Mouse (Mus musculus) lung, postnatal 0 days (tissue): ENCODE data around the gene Ccdc163. TPM values are rescaled to one million over a fixed set of nuclear protein-coding genes. Genes with fewer than 3 reads are reported as not detected.

ENCODE experiments used
- ATAC-seq: fragments of 200-750 bp; cut with Nextera tagmentation; 2 replicates; pipeline ENCODE4 v1.8.0; 2017; ENCODE audit warnings: moderate library complexity
- DNase-seq: peaks from one replicate; pipeline ENCODE4 v3.0.0-alpha.2; 2016; ENCODE audit warnings: low spot score
- H3K27ac ChIP-seq: fragments of 300-500 bp; sonication (generic); 2 replicates; pipeline ENCODE4 v1.5.1; 2014; ENCODE audit warnings: antibody characterized with exemption, mild to moderate bottlenecking, low read length, mixed read lengths
- H3K27me3 ChIP-seq: fragments of 300-500 bp; sonication (generic); replicated peaks from 2 replicates; pipeline ENCODE4 v1.6.1; 2014; ENCODE audit warnings: low read length, mixed read lengths; ENCODE audit not compliant: insufficient read depth
- H3K36me3 ChIP-seq: fragments of 300-500 bp; sonication (generic); 2 replicates; pipeline ENCODE4 v1.6.1; 2014; ENCODE audit warnings: low read length, mixed read lengths; ENCODE audit not compliant: insufficient read depth
- H3K4me1 ChIP-seq: fragments of 300-500 bp; sonication (generic); 2 replicates; pipeline ENCODE4 v1.6.1; 2014; ENCODE audit warnings: antibody characterized with exemption, low read depth, low read length, mixed read lengths; ENCODE audit not compliant: insufficient read depth
- H3K4me2 ChIP-seq: fragments of 300-500 bp; sonication (generic); replicated peaks from 2 replicates; pipeline ENCODE4 v1.6.1; 2014; ENCODE audit warnings: low read depth, mild to moderate bottlenecking, low read length, moderate library complexity, mixed read lengths
- H3K4me3 ChIP-seq: fragments of 300-500 bp; sonication (generic); 2 replicates; pipeline ENCODE4 v1.5.1; 2014; ENCODE audit warnings: low read depth, low read length
- H3K9ac ChIP-seq: fragments of 300-500 bp; sonication (generic); replicated peaks from 2 replicates; pipeline ENCODE4 v1.6.1; 2014; ENCODE audit warnings: low read depth, mild to moderate bottlenecking
- H3K9me3 ChIP-seq: fragments of 300-500 bp; sonication (generic); 2 replicates; pipeline ENCODE4 v1.6.1; 2016; ENCODE audit warnings: low read length, mixed read lengths
- CTCF ChIP-seq: IDR thresholded peaks from 2 replicates; pipeline ENCODE4 v1.5.1; 2016; ENCODE audit warnings: antibody characterized with exemption, mild to moderate bottlenecking
- EP300 ChIP-seq: IDR thresholded peaks from 2 replicates; pipeline ENCODE4 v1.6.1; 2016; ENCODE audit warnings: antibody characterized with exemption, mild to moderate bottlenecking, control low read depth
- WGBS: fragments of 180-500 bp; shearing (Covaris S2); extraction: QIAGEN DNeasy Blood & Tissue Kit; methylation state at CpG from one replicate; pipeline ENCODE4 v1.1.7; 2014; 5-methylcytosine and 5-hydroxymethylcytosine counted together
- polyA plus RNA-seq: library from polyadenylated mRNA; unstranded; fragments of >200 nt; fragmentation: Nextera tagmentation; extraction: Ambion mirVana; gene quantifications from 2 replicates; pipeline ENCODE4 v1.2.1, GENCODE M21; 2015

Gene Ccdc163
- polyA plus RNA-seq, 1 experiment from 2014 or later = 17.3 TPM

GRCm38 (mm10) chr4:116788956-116789355 is 80.6 kb downstream of the Ccdc163 start:
- Histone ChIP-seq H3K9ac (no peak overlapping the region), H3K4me3 (no peak overlapping the region), H3K36me3 (no peaks in the 10 kb centered on the region; the same call in 1 of the 2 replicates), H3K9me3 (no peaks in the 10 kb centered on the region), H3K4me1 (no peaks in the 10 kb centered on the region), H3K27ac (no peak overlapping the region), H3K27me3 (no peaks in the 10 kb centered on the region), H3K4me2 (no peak overlapping the region)
- ATAC-seq (peak; percentile 75), DNase-seq (peak; percentile 91)
- TF ChIP-seq EP300 = no peak
- peak; percentile 90 for TF ChIP-seq CTCF
- WGBS = 7% methylated on average over 3 of the region's 3 CpGs

DNA sequence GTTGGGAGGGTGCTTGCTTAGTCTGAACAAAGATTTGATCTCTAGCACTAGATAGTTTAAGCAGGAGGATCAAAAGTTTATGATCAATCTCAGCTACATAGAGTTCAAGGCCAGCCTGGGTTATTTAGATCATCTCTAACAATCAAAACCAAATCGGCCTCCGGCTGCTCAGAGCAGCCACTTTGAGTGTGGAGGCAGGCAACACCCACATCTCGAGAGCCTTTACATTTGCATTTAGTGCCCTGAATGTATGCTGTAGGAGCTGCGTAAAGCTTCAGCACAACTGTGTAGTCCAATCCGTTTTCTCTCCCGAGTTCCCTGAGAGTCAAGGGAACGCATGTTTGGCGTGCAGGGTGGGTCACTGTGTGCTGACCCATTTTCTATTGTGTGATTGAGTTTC is 84.1 kb downstream of the Ccdc163 start:
- WGBS = 84% methylated on average over 8 of the region's 8 CpGs
- no peak for TF ChIP-seq CTCF
- no peak for TF ChIP-seq EP300
- ATAC-seq = no peak

DNA sequence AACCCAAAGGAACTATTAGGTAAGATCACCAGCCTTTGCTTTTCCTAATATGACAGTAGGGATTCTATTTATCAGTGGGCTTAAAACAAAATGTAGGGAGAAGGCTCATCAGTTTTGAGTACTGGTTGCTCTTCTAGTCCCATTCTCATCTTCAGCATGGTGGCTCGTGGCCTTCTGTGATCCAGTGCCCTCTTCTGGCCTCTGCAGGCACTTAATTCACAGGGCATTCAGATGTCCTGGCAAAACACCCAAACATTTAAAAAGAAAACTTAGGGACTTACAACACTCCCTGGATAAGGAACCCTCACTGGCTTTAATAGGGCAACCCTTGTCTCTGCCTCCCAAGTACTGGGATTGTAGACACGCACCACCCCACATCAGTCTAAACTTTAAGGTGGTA is 86.0 kb downstream of the Ccdc163 start:
- ATAC-seq = no peak
- no peak for TF ChIP-seq EP300
- TF ChIP-seq CTCF = no peak
- DNase-seq = no peak
- Histone ChIP-seq H3K4me2 (no peak overlapping the region), H3K9ac (no peak overlapping the region), H3K9me3 (no peaks in the 10 kb centered on the region), H3K36me3 (no peaks in the 10 kb centered on the region; the same call in 1 of the 2 replicates), H3K4me3 (no peak overlapping the region), H3K27me3 (no peaks in the 10 kb centered on the region), H3K27ac (no peak overlapping the region), H3K4me1 (no peaks in the 10 kb centered on the region)
- 76% methylated on average over 2 of the region's 2 CpGs for WGBS

More for the DNA sequence above, 84.1 kb downstream of the Ccdc163 start:
- no peaks in the 10 kb centered on the region; the same call in 1 of the 2 replicates for H3K36me3 ChIP-seq
- no peaks in the 10 kb centered on the region for H3K9me3 ChIP-seq
- no peaks in the 10 kb centered on the region for H3K4me1 ChIP-seq
- no peak overlapping the region for H3K4me3 ChIP-seq
- no peaks in the 10 kb centered on the region for H3K27me3 ChIP-seq
- DNase-seq = no peak
- H3K27ac ChIP-seq = no peak overlapping the region
- no peak overlapping the region for H3K4me2 ChIP-seq
- no peak overlapping the region for H3K9ac ChIP-seq

DNA sequence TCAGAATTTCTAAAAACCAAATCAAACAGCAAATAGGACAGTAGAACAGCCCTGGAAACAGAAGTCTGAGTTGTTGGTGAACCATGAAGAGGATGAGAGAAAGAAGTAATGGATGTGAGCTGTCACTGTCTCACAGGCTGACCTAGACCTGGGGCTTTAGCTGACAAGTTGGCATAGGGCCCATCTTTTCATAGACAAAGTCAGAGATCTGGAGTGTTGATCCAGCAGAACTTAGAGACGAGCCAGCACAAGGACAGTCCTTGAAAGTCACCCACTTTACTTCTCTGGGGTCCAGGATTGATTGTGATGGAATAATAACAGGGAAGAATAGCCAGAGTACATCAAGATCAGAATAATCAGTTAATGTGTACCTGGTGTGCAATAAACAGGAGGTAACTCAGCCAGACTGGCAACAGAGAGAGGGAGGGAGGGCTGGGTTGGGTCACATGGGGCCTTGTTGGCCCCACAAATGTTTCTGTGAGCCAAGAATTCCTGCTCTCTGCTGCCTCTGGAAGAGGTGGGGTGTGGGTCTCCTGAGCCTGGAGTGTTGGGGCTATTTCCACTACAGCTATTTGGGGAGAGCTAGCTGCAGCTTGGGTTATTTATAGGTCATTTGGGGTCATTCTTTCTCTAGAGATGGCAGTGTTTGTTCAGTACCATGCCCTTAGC is 88.3 kb downstream of the Ccdc163 start:
- ATAC-seq = no peak
- Histone ChIP-seq H3K4me1 (no peaks in the 10 kb centered on the region), H3K4me2 (no peak overlapping the region), H3K36me3 (no peaks in the 10 kb centered on the region; the same call in 1 of the 2 replicates), H3K27ac (no peak overlapping the region), H3K9ac (no peak overlapping the region), H3K9me3 (no peaks in the 10 kb centered on the region), H3K27me3 (no peaks in the 10 kb centered on the region), H3K4me3 (no peak overlapping the region)
- WGBS = 24% methylated on average over 1 of the region's 1 CpGs
- no peak for TF ChIP-seq CTCF
- no peak for TF ChIP-seq EP300
- DNase-seq = no peak

DNA sequence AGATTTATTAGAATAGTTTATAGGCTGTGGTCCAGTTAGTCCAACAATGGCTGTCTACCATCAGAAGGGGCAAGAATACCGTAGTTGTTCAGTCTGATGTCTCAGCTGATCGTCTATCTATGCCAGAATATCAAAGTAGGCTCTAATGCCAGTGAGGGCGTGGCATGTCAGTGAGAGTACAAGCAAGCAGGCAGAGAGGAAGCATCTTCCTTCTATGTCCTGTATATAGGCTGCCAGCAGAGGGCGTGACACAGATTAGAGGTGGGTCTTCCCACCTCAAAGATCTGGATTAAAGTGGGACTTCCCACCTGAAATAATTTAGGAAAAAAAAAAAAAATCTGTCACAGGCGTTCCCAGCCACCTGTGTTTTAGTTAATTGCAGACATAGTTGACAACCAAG is 91.6 kb downstream of the Ccdc163 start:
- H3K4me2 ChIP-seq = no peak overlapping the region
- 36% methylated on average over 5 of the region's 5 CpGs for WGBS
- no peak for ATAC-seq
- H3K27ac ChIP-seq = no peak overlapping the region
- H3K27me3 ChIP-seq = no peaks in the 10 kb centered on the region
- H3K36me3 ChIP-seq = peaks cover 9% of the 10 kb centered on the region; the same call in 1 of the 2 replicates
- DNase-seq = no peak
- H3K9me3 ChIP-seq = no peaks in the 10 kb centered on the region
- H3K4me1 ChIP-seq = no peaks in the 10 kb centered on the region
- H3K4me3 ChIP-seq = no peak overlapping the region
- peak; percentile 60 for TF ChIP-seq CTCF
- no peak for TF ChIP-seq EP300
- H3K9ac ChIP-seq = no peak overlapping the region

Other genes with a start within 250 kb of the Ccdc163 start
- gene Mast2, start 244.3 kb upstream of the Ccdc163 start, polyA plus RNA-seq = 5.9 and 7.1 TPM in 2 replicates
- 6.7 and 7.4 TPM in 2 replicates for gene Ipp, start 201.0 kb upstream of the Ccdc163 start, polyA plus RNA-seq
- gene Tmem69, start 152.6 kb upstream of the Ccdc163 start, polyA plus RNA-seq = 10.3 and 10.7 TPM in 2 replicates
- gene Gpbp1l1, start 150.9 kb upstream of the Ccdc163 start, polyA plus RNA-seq = 34.2 and 37.1 TPM in 2 replicates
- 46.2 and 47.5 TPM in 2 replicates for gene Ccdc17, start 111.9 kb upstream of the Ccdc163 start, polyA plus RNA-seq
- 22.5 and 24.5 TPM in 2 replicates for gene Nasp, start 80.6 kb upstream of the Ccdc163 start, polyA plus RNA-seq
- 699 and 734 TPM in 2 replicates for gene Akr1a1, start 56.8 kb upstream of the Ccdc163 start, polyA plus RNA-seq
- gene Prdx1, start 23.0 kb upstream of the Ccdc163 start, polyA plus RNA-seq = 1,065 and 1,091 TPM in 2 replicates
- 6.9 and 7.1 TPM in 2 replicates for gene Mmachc, start 103 bp upstream of the Ccdc163 start, polyA plus RNA-seq
- gene Tesk2, start 12.4 kb downstream of the Ccdc163 start, polyA plus RNA-seq = 4.0 and 4.3 TPM in 2 replicates
- gene Toe1, start 99.1 kb downstream of the Ccdc163 start, polyA plus RNA-seq = 19.6 and 20.7 TPM in 2 replicates
- gene Mutyh, start 99.2 kb downstream of the Ccdc163 start, polyA plus RNA-seq = 3.1 and 4.4 TPM in 2 replicates
- 0.10 and 0.25 TPM in 2 replicates for gene Hpdl, start 113.2 kb downstream of the Ccdc163 start, polyA plus RNA-seq
- gene Zswim5, start 168.9 kb downstream of the Ccdc163 start, polyA plus RNA-seq = 0.37 and 0.38 TPM in 2 replicates